Mouse (Mus musculus) right cerebral cortex, postnatal 14 days (tissue): Measurements from ENCODE around the gene Arhgef28.

Experiments
- DNase-seq: peaks from one replicate; pipeline ENCODE4 v3.0.0; 2022

Gene Arhgef28

DNA sequence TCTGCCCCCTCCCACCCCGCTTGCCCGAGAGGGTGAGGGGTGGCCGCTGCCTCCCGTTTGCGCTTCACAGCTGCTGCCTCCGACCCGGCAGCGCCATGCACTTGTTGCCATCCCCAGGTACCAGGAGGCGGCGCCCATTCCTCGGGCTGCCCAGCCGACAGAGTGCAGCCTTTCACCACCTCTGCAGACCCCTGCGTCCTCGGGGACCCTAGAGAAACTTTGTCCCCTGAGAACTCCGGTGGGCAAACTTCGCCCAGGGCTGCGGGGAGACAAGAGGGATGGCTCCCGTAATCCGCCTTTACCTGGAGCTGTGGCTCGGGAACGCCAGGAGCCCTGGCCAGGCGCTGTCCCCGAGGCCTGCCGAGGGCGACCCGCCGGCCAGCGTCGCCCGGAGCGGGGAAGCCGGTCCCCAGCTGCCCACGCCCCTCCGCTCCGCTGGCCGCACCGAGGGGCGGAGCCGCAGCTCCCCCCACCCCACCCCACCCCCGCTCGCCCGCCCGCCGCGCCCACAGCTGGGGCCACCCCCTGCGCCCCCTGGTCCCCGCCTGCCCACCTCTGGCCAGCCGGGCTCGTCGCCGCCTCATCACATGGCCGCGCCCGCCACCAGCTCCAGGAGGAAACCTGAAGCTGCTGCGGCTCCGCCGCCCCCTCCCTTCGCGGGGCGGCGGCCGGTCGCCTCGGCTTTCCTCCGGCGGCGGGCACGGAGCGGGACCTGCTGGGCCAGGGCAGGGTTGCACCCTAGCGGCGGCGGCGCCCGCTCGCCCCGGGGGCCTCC is at the start of gene Arhgef28:
Arhgef28 (minus strand) TSS at position 669 of the 775 bp plus-strand sequence.
- DNase-seq, result peak; percentile 42

DNA sequence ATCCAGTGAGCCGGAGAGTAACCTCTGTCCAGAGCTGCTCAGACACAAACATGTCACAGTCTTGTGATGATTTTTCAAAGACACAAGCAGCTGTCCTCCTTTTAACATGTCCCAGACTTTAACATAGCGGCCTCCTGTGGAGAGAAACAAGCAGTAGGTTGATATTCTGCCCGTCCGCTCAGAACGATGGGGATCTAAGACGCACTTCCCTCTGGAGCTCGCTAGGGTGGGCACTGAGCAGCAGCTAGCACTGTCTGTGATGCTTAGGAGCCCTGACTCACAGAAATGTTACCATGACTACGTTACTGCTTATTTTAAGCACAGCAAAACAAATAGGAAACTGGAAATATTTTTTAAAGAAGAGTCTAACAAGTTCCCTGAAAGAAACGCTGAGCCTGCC is 48.7 kb upstream of the Arhgef28 start:
- DNase-seq, result peak; percentile 47

DNA sequence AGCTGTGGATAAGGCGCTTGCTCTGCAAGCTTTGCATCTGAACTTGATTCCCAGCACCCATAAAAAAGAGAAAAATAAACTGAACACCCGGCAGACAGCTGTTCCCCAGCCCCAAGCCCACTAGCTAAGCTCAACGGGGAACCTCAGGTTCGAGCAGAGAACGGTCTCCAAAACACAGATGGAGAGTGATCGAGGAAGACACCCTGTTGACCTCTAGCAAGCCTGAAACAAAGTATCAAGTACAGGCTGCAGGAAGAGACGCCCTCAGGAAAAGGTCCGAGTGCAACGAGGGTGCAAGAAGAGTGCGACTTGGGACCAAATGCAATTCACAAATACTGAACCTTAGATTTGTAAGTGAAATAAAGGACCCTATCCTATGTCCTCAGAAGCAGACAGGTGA is 43.4 kb upstream of the Arhgef28 start:
- DNase-seq, result no peak

DNA sequence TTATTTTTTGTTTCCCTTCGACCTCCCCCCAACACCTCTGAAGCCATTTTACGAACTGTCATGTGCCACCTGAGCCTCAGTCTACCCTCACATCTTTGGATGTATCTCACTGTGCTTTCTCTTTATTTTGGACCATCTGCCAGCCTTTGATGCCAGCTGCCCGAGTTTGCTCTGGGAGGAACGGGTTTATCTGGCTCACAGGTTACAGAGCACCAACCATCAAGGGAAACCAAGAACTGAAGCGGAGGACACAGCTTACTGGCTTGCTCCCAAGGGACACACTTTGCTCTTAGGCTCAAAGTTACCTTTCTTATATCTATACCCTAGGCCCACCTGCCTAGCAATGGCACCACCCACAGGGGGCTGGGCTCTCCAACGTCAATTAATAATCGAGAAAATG is 39.1 kb upstream of the Arhgef28 start:
- no peak for DNase-seq

DNA sequence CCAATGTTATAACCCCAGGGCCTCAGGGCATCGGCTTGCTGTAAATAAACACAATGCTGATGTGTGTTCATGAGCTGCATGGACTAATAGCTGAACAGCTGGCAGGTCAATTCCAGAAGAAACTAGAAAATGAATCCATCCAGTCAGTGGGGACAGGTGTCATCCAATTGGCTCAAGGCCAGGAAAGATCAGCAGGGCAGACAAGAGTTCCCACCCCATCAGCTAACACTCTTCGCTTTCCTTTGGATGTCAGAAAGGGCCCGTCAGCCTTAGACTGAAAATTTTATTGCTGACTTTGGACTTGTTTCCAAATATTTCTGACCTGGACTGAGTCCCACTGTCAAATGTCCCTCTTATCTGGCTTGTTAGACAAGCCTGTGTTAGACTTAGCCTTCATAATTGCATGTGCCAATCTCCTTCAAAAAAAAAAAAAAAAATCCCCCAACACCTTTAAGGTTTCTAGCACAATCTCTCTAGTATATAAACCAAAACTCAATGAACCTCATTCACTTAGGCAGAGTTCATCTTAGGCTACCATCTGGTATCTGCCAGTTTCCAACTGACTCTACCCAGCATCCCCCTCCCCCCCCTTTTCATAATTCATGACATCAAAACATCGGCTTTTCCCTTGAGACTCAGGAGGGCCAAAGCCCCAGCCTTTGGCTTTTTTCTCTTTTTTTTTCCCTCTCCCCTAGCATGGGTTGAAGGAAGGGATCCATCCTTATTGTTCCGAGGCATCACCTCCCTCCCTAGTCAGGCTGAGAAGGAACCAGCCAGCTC is 38.5 kb upstream of the Arhgef28 start:
- DNase-seq, result no peak

DNA sequence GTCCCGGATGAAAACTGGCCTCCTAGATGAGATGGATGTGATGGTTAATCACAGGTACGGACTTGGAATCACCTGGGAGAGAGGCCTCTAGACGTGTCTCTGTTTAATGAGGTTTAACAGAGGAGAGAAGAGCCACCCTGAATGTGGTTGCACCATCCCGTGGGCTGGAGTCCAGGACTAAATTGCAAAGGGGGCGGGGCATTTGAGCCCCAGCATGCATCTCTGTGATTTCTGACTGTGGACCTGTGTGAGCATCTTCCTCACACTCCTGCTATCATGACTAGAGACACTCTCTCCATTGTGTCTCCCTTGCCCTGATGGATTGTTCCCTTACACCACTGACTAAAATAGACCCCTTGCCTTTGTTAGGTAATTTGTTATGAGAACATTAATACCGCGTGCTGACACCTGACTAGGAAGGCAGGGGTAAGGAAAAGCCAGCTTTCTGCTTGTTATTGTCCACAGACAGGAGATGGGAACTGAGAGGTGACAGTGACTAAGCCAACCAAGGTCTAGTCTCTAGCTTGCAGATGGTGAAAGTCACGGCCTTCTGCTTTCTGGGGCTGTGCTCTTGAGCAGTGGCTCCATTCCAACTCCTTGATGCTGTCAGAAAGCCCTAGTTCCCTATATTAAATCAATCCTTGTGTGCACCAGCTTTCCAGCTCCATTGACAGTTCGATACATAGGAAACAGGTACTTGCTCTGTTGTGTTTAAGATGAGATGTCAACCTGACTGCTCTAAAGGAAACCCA is 35.5 kb upstream of the Arhgef28 start:
- no peak for DNase-seq

DNA sequence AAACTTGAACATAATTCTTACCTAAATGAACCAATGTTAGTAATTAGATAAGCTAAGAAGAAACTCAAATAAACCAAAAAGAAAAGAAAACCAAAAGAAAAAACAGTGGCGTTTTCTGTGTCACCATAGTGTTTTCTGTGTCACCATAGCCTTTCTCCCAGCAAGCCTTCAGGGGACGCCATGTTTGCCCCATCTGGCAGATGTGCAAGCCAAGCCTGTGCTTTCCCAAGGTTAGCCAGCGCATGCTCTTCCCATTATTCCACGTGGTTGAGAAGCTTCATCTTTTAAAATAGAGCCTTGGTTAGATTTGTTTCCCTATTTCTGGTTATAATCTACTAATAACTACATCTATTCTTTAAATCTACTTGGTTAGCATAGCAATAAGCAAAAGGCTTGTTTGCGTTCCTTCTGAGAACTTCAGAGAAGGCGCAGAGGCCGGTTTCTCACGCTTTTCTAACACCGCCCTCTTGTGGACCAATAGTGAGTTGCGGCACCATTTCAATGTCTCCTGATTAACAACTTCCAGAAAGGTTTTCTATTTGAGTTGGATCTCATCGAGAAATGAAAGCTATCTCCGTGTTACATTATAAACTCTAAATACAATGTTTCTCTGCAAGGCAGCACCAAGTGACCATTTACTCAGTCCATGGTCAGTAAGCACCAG is 33.9 kb upstream of the Arhgef28 start:
- DNase-seq, result peak; percentile 84

DNA sequence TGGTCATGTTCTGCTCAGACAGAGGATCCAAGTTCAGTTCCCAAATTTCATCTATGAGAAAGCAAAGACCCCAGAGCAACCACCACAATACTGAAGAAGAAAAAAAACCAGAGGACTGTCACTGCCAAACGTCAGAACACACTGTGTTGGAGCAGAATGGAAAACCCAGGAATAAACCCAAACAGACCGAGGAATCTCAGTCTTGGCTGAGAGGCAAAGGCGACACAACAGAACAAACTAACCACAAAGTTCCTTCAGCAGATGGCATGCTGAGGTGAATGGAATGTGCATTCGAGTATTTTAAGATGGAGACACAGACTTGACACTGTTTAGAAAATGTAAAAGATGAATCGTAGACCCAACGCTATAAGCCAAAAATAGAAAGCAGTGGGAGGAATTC is 29.2 kb upstream of the Arhgef28 start:
- no peak for DNase-seq

DNA sequence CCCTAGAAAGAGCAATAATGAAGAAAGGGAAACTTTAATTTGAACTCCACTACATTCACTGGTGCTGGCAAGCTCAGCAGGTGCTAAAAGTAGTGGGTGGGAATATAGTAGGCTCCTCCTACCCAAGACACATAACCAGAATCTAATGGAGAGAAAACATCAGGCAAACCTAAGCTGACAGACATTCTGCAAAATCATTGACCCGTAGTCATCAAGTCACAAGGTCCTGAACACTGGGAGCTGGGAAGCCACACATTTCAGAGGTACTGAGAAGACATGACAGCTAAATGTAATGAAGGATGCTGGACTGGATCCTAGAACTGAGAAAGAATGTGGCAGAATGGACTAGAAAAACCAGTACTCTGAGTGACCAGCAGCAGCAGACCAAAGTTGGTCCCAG is 24.3 kb upstream of the Arhgef28 start:
- DNase-seq, result no peak

DNA sequence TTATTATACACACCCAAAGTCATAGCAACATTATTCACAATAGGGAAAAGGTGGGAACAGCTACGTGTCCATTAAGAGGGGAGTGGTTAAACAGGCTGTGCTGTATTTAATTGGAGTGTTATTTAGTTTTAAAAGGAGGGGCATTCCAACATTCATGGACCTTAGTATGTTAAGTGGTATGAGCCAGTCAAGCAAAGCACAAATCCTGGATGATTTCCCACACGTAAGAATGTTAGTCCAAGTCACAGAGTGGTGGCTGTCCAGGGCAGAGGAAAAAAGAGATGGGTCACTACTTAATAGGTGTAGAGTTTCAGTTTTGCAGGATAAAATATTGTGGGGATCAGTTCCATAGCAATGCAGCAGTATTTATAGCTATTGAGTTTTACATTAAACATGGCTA is 20.0 kb upstream of the Arhgef28 start:
- DNase-seq, result no peak

DNA sequence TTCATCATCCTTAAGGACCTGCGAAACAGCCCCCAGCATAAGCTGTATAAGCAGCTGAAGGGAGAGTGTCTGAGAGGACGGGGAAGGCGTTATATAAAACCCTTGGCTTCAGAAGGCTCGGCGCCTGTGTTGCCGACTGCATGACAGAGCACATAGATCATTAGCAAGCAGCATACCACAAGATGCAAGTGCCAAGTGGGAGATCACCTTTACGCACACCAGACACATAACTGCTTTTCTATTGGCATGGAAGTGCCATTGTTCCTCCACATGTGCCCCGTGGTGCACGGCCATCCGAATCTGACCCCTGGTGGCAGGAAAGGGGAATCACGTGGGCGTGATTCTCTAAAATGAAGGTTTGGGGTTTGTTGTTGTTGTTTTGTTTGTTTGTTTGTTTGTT is 16.6 kb upstream of the Arhgef28 start:
- DNase-seq, result no peak

DNA sequence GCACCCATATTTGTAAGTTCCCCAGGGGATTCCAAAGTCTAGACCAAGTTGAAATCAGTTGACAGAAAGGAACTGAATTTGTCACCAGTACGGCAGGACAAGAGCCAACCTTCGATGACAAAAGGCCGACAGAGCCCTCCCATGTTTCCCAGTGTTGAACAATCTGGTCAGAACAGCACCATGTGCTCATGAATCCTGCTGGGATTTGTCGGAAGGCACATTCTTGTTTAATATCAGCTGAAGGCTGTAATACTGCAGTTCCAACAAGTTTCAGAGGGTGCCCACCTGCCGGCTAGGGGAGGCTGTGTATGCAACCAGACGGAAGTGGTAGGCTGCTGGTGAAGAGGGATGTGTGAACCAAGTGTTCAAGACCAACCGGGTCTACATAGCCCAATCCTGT is 3.9 kb upstream of the Arhgef28 start:
- no peak for DNase-seq

DNA sequence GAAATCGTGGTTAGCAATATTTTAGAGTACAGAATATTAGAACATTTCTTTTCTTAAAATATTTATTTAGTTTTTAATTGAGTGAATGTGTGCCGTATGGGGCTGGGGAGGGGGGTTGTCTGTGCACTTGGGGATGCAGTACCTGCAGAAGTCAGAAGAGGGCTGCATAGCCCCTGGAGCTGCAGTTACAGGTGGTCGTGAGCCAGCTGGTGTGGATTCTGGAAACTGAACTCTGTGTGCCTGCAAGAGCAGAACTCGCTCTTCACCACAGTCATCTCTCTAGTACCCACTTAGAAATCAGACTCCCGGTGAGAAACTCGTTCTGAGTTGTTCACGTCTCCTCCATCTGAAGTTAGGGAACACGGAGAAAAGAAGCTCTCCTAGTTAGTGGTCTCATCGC is 2.6 kb upstream of the Arhgef28 start:
- DNase-seq, result peak; percentile 67

DNA sequence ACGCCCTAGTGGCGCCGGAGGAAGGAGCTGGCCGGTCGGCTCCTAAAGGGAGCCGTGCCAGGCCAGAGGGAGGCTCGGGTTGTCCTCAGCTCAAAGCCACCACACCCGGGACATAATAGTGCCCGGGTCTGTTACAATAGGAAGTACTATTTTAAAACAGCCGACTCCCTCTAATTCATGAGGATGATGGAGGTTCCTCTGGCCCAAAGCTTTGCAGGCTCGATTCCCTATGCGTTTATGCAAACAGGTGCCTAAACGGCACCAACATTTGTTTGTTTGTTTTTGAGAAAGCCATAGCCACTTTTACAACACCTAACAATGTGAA is 269 bp upstream of the Arhgef28 start:
- no peak for DNase-seq

DNA sequence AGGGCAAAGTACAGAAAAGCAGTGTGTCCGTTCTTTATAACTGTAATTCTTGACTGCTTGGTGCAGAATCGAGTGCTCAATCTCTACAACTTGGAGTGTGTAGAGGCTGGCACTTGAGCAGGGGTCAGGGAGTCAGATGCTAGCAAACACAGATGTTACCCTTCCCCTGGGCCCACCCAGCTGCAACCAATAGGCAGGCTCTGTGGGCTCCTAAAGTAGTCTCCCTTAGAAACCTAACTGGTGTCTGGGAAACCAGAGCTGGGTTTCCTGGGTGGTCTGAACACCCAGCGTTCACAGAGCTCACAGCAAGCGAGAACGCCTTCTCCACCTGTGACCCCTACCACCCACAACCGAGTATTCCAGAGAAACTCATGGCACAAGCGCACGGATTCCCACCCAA is 1.1 kb downstream of the Arhgef28 start:
- DNase-seq, result no peak

DNA sequence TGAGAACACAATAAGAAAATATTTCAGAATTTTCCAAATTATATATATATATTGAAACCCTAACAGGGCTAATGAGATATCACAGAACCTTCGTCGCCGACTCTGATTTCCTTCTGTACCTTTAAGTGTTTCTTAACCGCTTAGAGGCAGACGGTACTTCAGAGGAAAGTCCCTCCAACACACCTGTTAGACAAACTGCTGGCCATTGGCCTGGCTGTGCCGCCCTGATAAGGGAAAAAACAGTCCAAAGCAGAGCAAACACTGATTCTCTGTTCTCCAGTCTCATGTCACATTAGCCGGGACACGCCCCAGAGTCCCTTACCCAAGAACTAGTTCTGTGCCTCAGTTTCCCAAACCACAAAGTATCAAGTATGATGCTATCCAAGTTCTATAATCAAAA is 1.9 kb downstream of the Arhgef28 start:
- DNase-seq, result no peak

DNA sequence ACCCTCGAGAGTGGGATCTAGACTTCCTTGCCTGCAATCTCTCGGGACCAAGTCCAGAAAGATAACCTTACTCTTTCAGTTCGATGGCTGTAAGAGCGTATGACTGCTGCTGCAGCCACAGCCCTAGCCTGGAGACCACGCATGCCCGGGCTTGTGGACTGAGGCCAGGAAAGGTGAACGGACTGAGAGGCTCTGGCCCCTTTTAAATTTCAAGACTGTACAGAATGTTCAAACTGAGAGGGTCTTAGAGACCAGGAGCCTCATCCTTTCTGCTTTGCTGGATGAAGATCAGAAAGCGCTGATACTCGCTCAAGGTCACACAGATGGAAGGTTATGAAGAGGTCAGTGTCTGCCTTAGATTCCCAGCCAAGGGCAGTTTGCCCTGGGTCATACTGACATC is 4.8 kb downstream of the Arhgef28 start:
- no peak for DNase-seq

DNA sequence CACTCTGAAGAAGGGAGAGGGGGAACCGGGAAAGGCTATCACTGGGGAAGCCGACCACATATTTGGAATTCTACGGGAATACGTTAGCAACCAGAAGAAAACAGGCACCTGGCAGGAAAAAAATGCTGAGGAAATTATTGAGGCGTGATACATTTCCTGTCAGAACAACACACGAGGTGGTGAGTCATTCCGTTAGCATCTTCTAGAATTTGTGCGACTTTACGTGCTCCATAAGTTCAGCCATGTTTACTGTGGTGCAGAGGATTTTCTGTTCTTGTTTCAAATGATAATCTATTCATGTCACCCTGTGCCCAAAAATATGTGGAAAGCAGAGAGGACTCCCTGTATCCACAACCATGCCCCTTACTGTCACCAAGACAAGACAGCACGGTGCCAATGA is 13.6 kb downstream of the Arhgef28 start:
- no peak for DNase-seq

DNA sequence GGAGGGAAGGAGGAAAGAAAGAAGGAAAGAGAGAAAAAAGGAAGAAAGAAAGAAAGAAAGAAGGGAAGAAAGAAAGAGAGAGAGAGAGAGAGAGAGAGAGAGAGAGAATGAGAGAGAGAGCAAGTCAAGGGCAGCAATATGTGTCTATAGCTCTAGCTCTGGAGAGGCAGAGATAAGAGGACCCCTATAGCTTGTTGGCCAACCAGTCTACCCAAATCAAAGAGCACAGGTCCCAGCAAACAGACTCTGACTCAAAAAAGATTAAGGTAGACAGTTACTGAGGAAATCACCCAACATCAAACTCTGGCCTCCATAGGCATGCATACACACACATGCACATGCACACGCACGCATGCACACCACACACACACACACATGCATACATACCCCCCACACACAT is 17.7 kb downstream of the Arhgef28 start:
- DNase-seq, result no peak

DNA sequence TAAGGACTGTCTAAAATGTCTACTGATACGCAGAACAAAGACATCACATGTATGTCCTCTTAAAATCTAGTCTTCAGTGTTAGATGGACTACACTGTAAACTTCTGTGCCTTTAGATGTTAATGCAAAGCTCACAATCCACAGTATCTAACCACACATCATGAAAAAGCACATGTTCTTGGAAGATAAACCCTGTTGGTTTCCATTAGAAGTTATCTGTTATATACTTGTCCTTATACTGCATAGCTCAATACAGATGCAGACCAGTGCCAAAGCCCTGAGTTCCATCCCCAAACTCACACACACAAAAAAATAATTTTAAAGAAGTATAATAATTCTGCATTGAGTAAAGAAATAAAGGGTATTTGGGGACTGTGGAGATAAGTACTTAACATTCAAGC is 18.3 kb downstream of the Arhgef28 start:
- no peak for DNase-seq

DNA sequence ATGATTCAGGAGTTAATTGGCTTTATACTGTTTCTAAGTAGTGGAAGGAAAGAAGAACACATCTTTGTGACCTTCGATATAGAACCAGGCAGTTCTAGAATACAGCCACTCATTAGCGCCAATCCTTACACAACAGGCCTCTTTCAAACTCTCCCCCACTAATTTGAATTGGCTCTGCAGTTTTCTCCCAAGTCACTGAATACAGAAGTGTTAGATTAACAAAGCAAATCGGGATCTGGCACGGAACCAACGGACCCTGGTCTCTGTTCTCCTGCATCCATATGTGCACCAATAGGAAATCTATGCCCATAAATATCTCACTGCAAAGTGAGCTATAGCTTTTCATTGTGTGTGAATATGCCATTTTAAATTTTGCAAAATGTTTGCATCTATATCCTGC is 20.1 kb downstream of the Arhgef28 start:
- DNase-seq, result peak; percentile 50

DNA sequence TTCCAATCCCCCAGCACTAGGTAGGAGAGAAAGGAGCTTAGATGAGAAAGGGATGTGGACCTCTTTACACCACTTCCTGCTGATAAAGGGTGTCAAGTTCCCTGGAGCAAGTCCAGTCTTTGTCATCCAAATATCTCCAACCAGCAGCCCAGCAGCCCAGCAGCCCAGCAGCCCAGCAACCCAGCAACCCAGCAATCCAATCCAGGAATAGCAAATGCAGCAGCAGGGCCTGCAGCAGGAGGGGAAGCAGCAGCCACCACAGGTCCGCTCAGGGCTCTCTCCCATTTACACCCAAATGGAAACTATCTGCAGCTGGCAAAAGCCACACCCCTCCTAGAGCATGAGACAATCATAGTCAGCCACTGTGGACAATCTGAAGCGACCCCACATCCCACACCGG is 21.6 kb downstream of the Arhgef28 start:
- DNase-seq, result no peak

DNA sequence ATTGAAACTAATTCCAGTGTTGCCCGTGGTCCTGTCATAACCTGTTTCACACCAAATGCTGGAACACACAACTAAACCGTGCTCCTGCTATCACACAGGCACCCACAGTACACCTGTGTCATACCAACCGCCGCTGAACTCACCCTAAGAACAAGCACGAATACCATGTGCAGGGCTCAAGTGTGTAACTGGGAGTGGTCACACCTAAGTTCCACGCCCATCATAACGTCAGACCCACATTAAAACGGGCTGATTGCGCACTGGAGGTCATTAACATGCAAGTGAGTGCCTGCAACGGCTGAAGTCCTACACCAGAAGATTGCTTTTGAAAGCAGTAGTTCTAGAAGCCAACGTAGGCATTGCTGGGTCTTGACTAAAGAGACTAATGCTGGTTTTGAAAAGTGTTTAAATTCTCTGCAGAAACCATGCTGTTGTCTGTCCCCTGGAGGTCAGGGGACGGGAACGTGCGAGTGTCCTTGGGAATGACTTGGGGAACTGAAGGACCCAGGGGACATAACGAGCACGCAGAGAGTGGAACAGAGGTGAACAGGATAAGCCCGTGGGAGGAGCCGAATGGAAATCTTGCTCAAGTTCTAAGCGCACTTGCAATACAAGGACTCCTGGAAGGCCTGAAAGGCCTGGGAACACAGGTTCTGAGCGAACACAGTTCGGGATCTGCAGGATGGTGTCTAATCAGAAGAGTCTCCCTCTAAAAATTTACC is 22.9 kb downstream of the Arhgef28 start:
- no peak for DNase-seq
